Mouse (Mus musculus) small intestine, adult 2 months (tissue): ENCODE measurements around the gene Cdh5.
A peak's percentile ranks its signal among the peaks of the same experiment; 100 is the strongest.

ENCODE experiments used
- CTCF ChIP-seq: fragments of 200-500 bp; IDR thresholded peaks from 2 replicates; pipeline ENCODE4 v1.5.1; 2012; ENCODE audit warnings: low read depth, mild to moderate bottlenecking, control low read depth, inconsistent platforms, low read length, moderate library complexity, mixed read lengths; ENCODE audit not compliant: insufficient replicate concordance, insufficient read length; ENCODE audit errors: extremely low read depth
- POLR2A ChIP-seq: fragments of 200-500 bp; IDR thresholded peaks from 2 replicates; pipeline ENCODE4 v1.6.1; 2012; ENCODE audit warnings: low read depth, mild to moderate bottlenecking, control low read depth, inconsistent platforms, low read length, moderate library complexity

DNA sequence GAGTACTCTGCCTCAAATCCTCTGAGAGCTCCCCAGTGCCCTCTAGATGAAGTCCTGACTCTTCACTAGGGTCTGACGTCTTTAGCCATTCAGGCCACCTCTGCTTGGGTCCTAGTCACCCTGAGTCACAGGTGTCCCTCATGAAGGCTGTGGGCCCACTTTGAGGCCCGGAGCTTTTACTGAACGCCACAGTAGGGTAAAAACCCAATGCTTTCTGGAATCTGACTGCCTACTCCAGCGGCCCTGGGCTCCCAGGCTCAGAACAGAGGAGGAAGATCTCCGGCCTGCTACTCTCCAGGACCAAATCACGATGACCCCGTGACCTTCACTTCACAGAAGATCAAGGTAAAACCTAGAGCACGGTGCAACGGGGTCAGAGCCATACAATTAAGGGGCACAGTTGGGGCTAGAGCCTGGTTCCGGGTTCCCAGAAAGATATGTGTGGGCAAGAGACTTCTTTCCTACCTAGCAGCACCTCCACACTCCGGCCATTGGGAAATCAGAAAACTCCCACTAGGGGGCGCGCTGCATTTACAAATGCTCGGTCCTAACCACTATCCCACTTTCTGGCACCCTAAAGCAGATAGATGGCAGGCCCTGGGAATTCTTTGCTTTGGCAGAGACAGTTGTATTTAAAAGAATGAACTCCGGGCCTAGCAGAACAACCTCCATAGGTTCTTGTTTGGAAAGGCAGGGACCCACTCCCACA lies 44.7 kb downstream of the Cdh5 start:
- TF ChIP-seq CTCF (peak; percentile 84; the same call in 1 of the 2 replicates), POLR2A (no peak)
